Mouse (Mus musculus): Measurements from ENCODE around the gene Serpinb3c.
"Not testable (repeated sequence)": the region's sequence is repeated elsewhere in the genome, so short reads cannot be mapped to it uniquely, and the experiment has no call there.

DNA sequence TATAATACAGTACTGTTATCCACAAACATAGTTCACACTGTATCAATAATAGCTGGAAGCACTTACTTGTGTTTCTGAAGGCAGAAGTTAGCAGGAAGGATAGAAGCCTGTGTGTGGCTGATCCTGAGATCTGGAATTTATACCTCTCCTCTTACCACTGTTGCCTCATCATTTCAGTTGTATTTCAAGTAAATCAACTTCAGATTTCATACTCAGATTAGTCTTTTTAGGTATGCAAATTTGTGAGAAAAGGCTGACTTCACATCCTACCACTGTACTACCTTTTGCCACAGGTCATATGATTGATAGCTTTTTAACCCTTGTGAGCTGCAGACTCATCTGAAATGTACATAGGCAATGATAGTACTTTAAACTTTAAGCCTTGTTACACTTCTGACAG, at the start of gene Serpinb3c, which contains the start of gene Serpinb3b:
- not testable (repeated sequence) for TF ChIP-seq EP300, CTCF (IDR thresholded peaks at IDR 0.05; ENCODE audit: low read depth)

Measured in liver, embryonic 14.5 days (tissue).